Mouse (Mus musculus) gastrocnemius, postnatal 36 days (tissue): ENCODE data around the gene Rps9. TPM values are rescaled to one million over a fixed set of nuclear protein-coding genes. Genes with fewer than 3 reads are reported as not detected.

ENCODE experiments used
- DNase-seq, 2 experiments: peaks; one replicate each; pipeline ENCODE4 v3.0.0; 2022
- intact Hi-C: fragments of 180-260 bp; cut with DNase I; formaldehyde crosslinking; loops from one replicate; pipeline ENCODE4 v1.15.1; 2025
- long read RNA-seq, 2 experiments: library from polyadenylated mRNA; stranded (forward); transcript quantifications; one replicate each; pipeline ENCODE4 v2.0.0; 2021
- total RNA-seq, 2 experiments: library from RNA; stranded (reverse); gene quantifications; 2 replicates each; pipeline ENCODE4 v1.2.3; 2021

The Rps9 gene
- total RNA-seq: 100 to 1,000 TPM; 353 to 420 TPM
- long read RNA-seq, experiment 1, transcript Rps9-204 (4 exons, 914 nt): minor isoform, 19 of 341 reads
- long read RNA-seq, experiment 1, transcript Rps9-201 (5 exons, 751 nt): major isoform, 235 of 341 reads
- long read RNA-seq, experiment 1, partial matches to known transcripts: 79 of 341 reads
- long read RNA-seq, experiment 1, other reads (novel, unspliced or antisense): 7 of 341 reads
- long read RNA-seq, experiment 2, transcript Rps9-204 (4 exons, 914 nt): minor isoform, 28 of 478 reads
- long read RNA-seq, experiment 2, transcript Rps9-201 (5 exons, 751 nt): major isoform, 343 of 478 reads
- long read RNA-seq, experiment 2, partial matches to known transcripts: 49 of 478 reads
- long read RNA-seq, experiment 2, other reads (novel, unspliced or antisense): 57 of 478 reads

- DNase-seq: peak; percentile 92 to 95
- intact Hi-C loops: loop anchor here (5.0 to 10.0 kb wide), 2 partner anchors 72 to 431 kb away; partner anchors contain the start of gene Leng8
These were observed at the start of gene Rps9 for GRCm38 (mm10) chr7:3703879-3704441. Gene Rps9 (plus strand): TSS chr7:3703993.

- intact Hi-C loops: no loop called here
These were observed 46.8 kb upstream of the Rps9 start for GRCm38 (mm10) chr7:3656966-3657365.

GRCm38 (mm10) chr7:3658578-3658977, 45.2 kb upstream of the Rps9 start:
- DNase-seq: no peak
- intact Hi-C loops: no loop called here

More at GRCm38 (mm10) chr7:3656966-3657365, 46.8 kb upstream of the Rps9 start:
- DNase-seq: no peak

DNA sequence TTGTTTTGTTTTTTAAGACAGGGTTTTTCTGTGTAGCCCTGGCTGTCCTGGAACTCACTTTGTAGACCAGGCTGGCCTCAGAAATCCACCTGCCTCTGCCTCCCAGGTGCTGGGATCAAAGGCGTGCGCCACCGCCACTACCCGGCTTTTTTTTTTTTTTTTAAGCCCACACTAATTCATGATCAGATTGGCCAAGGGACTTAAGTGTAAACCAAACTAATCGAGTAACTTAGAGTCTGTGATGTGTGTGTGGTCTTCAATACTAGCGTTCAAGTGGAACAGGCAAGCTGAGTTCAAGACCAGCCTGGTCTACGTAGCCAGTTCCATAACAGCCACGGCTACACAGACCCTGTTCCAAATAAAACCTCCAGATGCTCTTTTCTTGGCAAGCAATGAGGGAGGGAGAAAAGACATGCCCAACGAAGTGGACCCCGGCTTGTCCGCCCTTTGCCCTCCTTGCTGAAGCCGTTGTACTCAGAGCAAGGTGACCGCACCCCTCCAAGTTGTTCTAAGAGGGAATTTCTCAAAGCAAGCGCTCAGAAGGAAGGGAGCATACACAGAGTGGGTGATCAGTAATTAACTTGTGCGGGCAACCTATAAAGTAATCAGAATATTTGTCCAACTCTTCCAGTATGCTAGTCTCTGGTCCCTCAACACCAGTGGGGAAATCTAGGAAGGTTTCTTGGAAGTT, 39.1 kb upstream of the Rps9 start:
- DNase-seq: no peak
- intact Hi-C loops: no loop called here

GRCm38 (mm10) chr7:3665215-3666114, 38.3 kb upstream of the Rps9 start, which contains the start of gene Leng1:
Gene Leng1 (minus strand): TSS chr7:3665840.
- peak; percentile 91 to 96 for DNase-seq
- intact Hi-C loops: loop anchor here (2.0 kb wide), 1 partner anchor 37 kb away; the partner anchor contains the start of genes Prpf31 and Tfpt

- intact Hi-C loops: loop anchor here (2.0 kb wide), 1 partner anchor 38 kb away; the partner anchor contains the start of genes Prpf31 and Tfpt
- no peak for DNase-seq
These were observed 36.8 kb upstream of the Rps9 start for GRCm38 (mm10) chr7:3666921-3667391.

DNA sequence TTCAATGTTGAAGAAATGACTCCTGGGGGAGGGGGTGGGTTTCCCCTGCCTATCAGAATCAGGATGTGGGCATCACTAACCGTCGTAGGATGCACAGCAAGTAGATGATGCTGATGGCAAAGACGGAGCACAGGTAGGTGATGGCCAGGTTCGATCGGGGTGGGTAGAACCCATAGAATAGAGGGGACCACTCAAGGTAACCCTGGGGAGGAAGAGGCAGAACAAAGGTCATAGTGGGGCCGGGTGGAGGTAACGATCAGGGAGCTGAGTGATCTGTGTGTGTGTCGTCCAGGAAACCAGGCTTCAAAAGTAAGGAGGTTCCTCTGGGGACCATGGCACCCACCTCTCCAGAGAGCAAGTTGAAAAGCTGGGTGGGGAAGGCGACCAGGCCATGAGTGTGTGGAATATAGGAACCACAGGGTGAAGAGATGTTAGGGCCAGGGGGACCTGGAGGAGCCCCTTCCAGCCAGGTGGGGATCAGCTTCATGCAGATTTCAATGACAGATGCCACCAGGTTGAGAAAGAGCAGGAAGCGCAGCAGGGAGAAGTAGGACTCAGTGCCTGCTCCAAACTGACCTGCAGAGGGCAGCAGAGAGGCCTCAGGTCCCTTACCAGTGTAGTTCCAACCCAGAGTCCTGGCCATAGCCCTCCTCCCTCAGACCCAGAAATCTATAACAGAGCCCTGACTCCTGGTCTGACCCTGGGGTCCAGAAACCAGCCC, 29.1 kb upstream of the Rps9 start:
- intact Hi-C loops: no loop called here
- peak; percentile 69 to 77 for DNase-seq

DNA sequence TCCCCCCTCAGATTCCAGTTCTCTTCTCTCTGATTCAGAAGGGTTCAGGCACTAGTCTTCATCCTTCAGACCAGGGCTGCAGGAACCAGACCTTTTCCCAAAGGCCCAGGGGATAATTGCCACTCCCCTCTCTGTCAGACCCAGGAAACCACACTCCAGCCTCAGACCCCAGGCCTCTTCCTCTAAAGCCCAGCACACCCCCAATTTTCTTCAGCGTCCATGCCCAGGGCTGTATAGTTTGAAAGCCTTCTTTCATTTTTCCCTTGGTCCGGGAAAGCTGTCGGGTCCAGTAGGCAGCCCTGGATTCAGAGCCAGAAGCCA, 28.6 kb upstream of the Rps9 start:
- intact Hi-C loops: no loop called here
- no peak for DNase-seq

- intact Hi-C loops: no loop called here
- DNase-seq: no peak
These were observed 27.4 kb upstream of the Rps9 start for GRCm38 (mm10) chr7:3676371-3676770.

GRCm38 (mm10) chr7:3677342-3677741, 26.5 kb upstream of the Rps9 start, which contains the start of gene Tmc4:
Gene Tmc4 (minus strand): TSS chr7:3677553.
- intact Hi-C loops: no loop called here
- DNase-seq: no peak

- intact Hi-C loops: no loop called here
- no peak for DNase-seq
These were observed 19.8 kb upstream of the Rps9 start for GRCm38 (mm10) chr7:3683908-3684550.

- intact Hi-C loops: no loop called here
- DNase-seq: no peak
These were observed 19.1 kb upstream of the Rps9 start for GRCm38 (mm10) chr7:3684698-3685097.

GRCm38 (mm10) chr7:3685400-3686187, 18.2 kb upstream of the Rps9 start:
- intact Hi-C loops: no loop called here
- DNase-seq: no peak

GRCm38 (mm10) chr7:3691919-3692318, 11.9 kb upstream of the Rps9 start:
- intact Hi-C loops: loop anchor here (10.0 kb wide), 1 partner anchor 1393 kb away; the partner anchor contains the start of gene Epn1

GRCm38 (mm10) chr7:3692382-3692986, 11.3 kb upstream of the Rps9 start, which contains the start of gene Tsen34:
Gene Tsen34 (plus strand): TSS chr7:3692863.
- no peak for DNase-seq
- intact Hi-C loops: loop anchor here (10.0 kb wide), 1 partner anchor 1392 kb away; the partner anchor contains the start of gene Epn1

More at GRCm38 (mm10) chr7:3691919-3692318, 11.9 kb upstream of the Rps9 start:
- no peak for DNase-seq

DNA sequence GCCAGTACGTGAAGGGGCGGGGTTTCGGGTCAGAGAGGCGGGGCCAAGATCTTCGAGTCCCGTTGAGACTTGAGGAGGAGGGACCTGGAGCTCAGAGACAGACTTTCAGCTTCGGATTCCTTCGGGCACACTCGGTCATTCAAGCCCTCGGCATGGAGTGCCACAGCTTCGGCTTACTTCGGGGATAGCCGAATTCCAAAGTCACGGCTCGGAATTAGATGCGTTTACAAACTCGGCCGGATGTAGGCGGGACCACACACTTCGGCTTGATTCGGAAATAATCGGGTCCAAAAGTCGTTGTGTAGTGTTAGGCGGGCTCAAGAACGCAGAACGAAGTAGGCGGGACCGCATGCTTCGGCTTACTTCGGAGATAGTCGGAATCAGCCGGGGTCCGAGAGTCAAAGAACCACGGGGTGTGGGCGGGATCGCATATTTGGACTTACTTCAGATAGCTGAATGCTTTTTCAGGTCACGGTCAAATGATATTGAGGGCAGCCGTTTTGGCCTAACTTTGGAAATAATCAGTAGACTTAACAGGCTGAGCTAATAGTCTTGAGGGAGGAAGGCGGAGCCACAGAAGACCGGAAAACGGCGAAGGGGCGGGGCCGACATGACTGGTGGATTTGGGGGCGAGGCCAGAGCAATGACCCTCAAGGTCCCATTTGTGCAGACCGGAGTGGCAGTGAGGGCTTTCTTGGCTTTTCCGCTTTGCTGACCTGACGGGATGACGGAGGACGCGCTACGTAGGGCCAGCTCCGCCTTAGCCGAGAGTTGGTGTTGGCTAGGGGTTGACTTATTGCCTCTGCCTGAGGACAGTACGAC, 10.6 kb upstream of the Rps9 start, which contains the start of gene Mboat7:
TSS of gene Mboat7 (minus strand) at position 537 of the 822 bp plus-strand sequence.
- DNase-seq: peak; percentile 94 to 95
- intact Hi-C loops: loop anchor here (10.0 kb wide), 1 partner anchor 1392 kb away; the partner anchor contains the start of gene Epn1
